Mouse (Mus musculus): Measurements from ENCODE around the gene Stx12. TPM values are rescaled to one million over a fixed set of nuclear protein-coding genes. Genes with fewer than 3 reads are reported as not detected.
A peak's percentile ranks its signal among the peaks of the same experiment; 100 is the strongest.

The Stx12 gene
- polyA plus RNA-seq, 1 experiment from 2014 or later: 66.0 TPM

GRCm38 (mm10) chr4:132842970-132843704, 41.2 kb downstream of the Stx12 start, which contains the start of gene Ppp1r8:
Gene Ppp1r8 (minus strand): TSS chr4:132843169.
- Histone ChIP-seq H3K27me3 (ENCODE audit: control insufficient read depth, insufficient read depth, low read length) (no peaks in the 10 kb centered on the region), H3K36me3 (ENCODE audit: control insufficient read depth, insufficient read depth, low read length) (peaks cover 22% of the 10 kb centered on the region), H3K9ac (replicated peaks; ENCODE audit: low read depth, low read length) (peak within 1 kb of the TSS; percentile 89), H3K27ac (ENCODE audit: low read length) (peak within 1 kb of the TSS; percentile 75), H3K4me1 (ENCODE audit: control insufficient read depth, insufficient read depth, low read length) (peaks cover 6% of the 10 kb centered on the region; the same call in 1 of the 2 replicates), H3K4me3 (ENCODE audit: low read depth, low read length) (peak within 1 kb of the TSS; percentile 93), H3K9me3 (ENCODE audit: control insufficient read depth, low read depth, low read length) (no peaks in the 10 kb centered on the region), H3K4me2 (replicated peaks; ENCODE audit: low read depth, low read length) (peak within 1 kb of the TSS; percentile 71)
- WGBS: under 1% methylated on average over 40 of the region's 40 CpGs
- peak; percentile 99 for ATAC-seq (ENCODE audit: insufficient number of reproducible peaks, insufficient read depth, low FRiP score, low read depth)

- peak overlapping the region; percentile 93 for H3K4me3 ChIP-seq (ENCODE audit: low read depth, low read length)
- under 1% methylated on average over 30 of the region's 30 CpGs for WGBS
- H3K4me2 ChIP-seq (replicated peaks; ENCODE audit: low read depth, low read length): peak overlapping the region; percentile 71
- H3K9ac ChIP-seq (replicated peaks; ENCODE audit: low read depth, low read length): peak overlapping the region; percentile 89
- no peaks in the 10 kb centered on the region for H3K9me3 ChIP-seq (ENCODE audit: control insufficient read depth, low read depth, low read length)
- no peaks in the 10 kb centered on the region for H3K27me3 ChIP-seq (ENCODE audit: control insufficient read depth, insufficient read depth, low read length)
- no peak for ATAC-seq (ENCODE audit: insufficient number of reproducible peaks, insufficient read depth, low FRiP score, low read depth)
- peak overlapping the region; percentile 75; the same call in 1 of the 2 replicates for H3K27ac ChIP-seq (ENCODE audit: low read length)
- peaks cover 29% of the 10 kb centered on the region for H3K36me3 ChIP-seq (ENCODE audit: control insufficient read depth, insufficient read depth, low read length)
- peaks cover 6% of the 10 kb centered on the region; the same call in 1 of the 2 replicates for H3K4me1 ChIP-seq (ENCODE audit: control insufficient read depth, insufficient read depth, low read length)
Observed at GRCm38 (mm10) chr4:132842281-132842906, 41.9 kb downstream of the Stx12 start.

GRCm38 (mm10) chr4:132841493-132841892, 42.8 kb downstream of the Stx12 start:
- H3K4me2 ChIP-seq (replicated peaks; ENCODE audit: low read depth, low read length): peak overlapping the region; percentile 71
- H3K27ac ChIP-seq (ENCODE audit: low read length): no peak overlapping the region
- H3K4me3 ChIP-seq (ENCODE audit: low read depth, low read length): peak overlapping the region; percentile 93
- H3K27me3 ChIP-seq (ENCODE audit: control insufficient read depth, insufficient read depth, low read length): no peaks in the 10 kb centered on the region
- no peak for ATAC-seq (ENCODE audit: insufficient number of reproducible peaks, insufficient read depth, low FRiP score, low read depth)
- no peaks in the 10 kb centered on the region for H3K9me3 ChIP-seq (ENCODE audit: control insufficient read depth, low read depth, low read length)
- peaks cover 6% of the 10 kb centered on the region; the same call in 1 of the 2 replicates for H3K4me1 ChIP-seq (ENCODE audit: control insufficient read depth, insufficient read depth, low read length)
- 76% methylated on average over 3 of the region's 3 CpGs for WGBS
- H3K36me3 ChIP-seq (ENCODE audit: control insufficient read depth, insufficient read depth, low read length): peaks cover 34% of the 10 kb centered on the region
- H3K9ac ChIP-seq (replicated peaks; ENCODE audit: low read depth, low read length): peak overlapping the region; percentile 89

- no peaks in the 10 kb centered on the region for H3K4me1 ChIP-seq (ENCODE audit: control insufficient read depth, insufficient read depth, low read length)
- H3K4me2 ChIP-seq (replicated peaks; ENCODE audit: low read depth, low read length): no peak overlapping the region
- WGBS: 60% methylated on average over 8 of the region's 8 CpGs
- no peaks in the 10 kb centered on the region for H3K27me3 ChIP-seq (ENCODE audit: control insufficient read depth, insufficient read depth, low read length)
- H3K27ac ChIP-seq (ENCODE audit: low read length): no peak overlapping the region
- H3K4me3 ChIP-seq (ENCODE audit: low read depth, low read length): no peak overlapping the region
- H3K9ac ChIP-seq (replicated peaks; ENCODE audit: low read depth, low read length): no peak overlapping the region
- H3K36me3 ChIP-seq (ENCODE audit: control insufficient read depth, insufficient read depth, low read length): peaks cover 27% of the 10 kb centered on the region
- H3K9me3 ChIP-seq (ENCODE audit: control insufficient read depth, low read depth, low read length): no peaks in the 10 kb centered on the region
- ATAC-seq (ENCODE audit: insufficient number of reproducible peaks, insufficient read depth, low FRiP score, low read depth): peak; percentile 37; the same call in 1 of the 2 replicates
Observed at GRCm38 (mm10) chr4:132823614-132824366, 60.5 kb downstream of the Stx12 start.

- H3K27ac ChIP-seq (ENCODE audit: low read length): no peak overlapping the region
- no peak overlapping the region for H3K4me3 ChIP-seq (ENCODE audit: low read depth, low read length)
- H3K9me3 ChIP-seq (ENCODE audit: control insufficient read depth, low read depth, low read length): no peaks in the 10 kb centered on the region
- no peak overlapping the region for H3K4me2 ChIP-seq (replicated peaks; ENCODE audit: low read depth, low read length)
- H3K9ac ChIP-seq (replicated peaks; ENCODE audit: low read depth, low read length): no peak overlapping the region
- ATAC-seq (ENCODE audit: insufficient number of reproducible peaks, insufficient read depth, low FRiP score, low read depth): no peak
- 49% methylated on average over 2 of the region's 2 CpGs for WGBS
- H3K36me3 ChIP-seq (ENCODE audit: control insufficient read depth, insufficient read depth, low read length): no peaks in the 10 kb centered on the region
- no peaks in the 10 kb centered on the region for H3K27me3 ChIP-seq (ENCODE audit: control insufficient read depth, insufficient read depth, low read length)
- H3K4me1 ChIP-seq (ENCODE audit: control insufficient read depth, insufficient read depth, low read length): no peaks in the 10 kb centered on the region
Observed at GRCm38 (mm10) chr4:132818442-132818841, 65.9 kb downstream of the Stx12 start.

- Histone ChIP-seq H3K27me3 (ENCODE audit: control insufficient read depth, insufficient read depth, low read length) (no peaks in the 10 kb centered on the region), H3K27ac (ENCODE audit: low read length) (no peak overlapping the region), H3K9ac (replicated peaks; ENCODE audit: low read depth, low read length) (no peak overlapping the region), H3K36me3 (ENCODE audit: control insufficient read depth, insufficient read depth, low read length) (no peaks in the 10 kb centered on the region), H3K9me3 (ENCODE audit: control insufficient read depth, low read depth, low read length) (no peaks in the 10 kb centered on the region), H3K4me1 (ENCODE audit: control insufficient read depth, insufficient read depth, low read length) (no peaks in the 10 kb centered on the region), H3K4me3 (ENCODE audit: low read depth, low read length) (no peak overlapping the region), H3K4me2 (replicated peaks; ENCODE audit: low read depth, low read length) (no peak overlapping the region)
- 61% methylated on average over 2 of the region's 2 CpGs for WGBS
- no peak for ATAC-seq (ENCODE audit: insufficient number of reproducible peaks, insufficient read depth, low FRiP score, low read depth)
Observed at GRCm38 (mm10) chr4:132816855-132817254, 67.5 kb downstream of the Stx12 start.

- Histone ChIP-seq H3K4me2 (replicated peaks; ENCODE audit: low read depth, low read length) (no peak overlapping the region), H3K4me1 (ENCODE audit: control insufficient read depth, insufficient read depth, low read length) (no peaks in the 10 kb centered on the region), H3K9me3 (ENCODE audit: control insufficient read depth, low read depth, low read length) (no peaks in the 10 kb centered on the region), H3K9ac (replicated peaks; ENCODE audit: low read depth, low read length) (no peak overlapping the region), H3K36me3 (ENCODE audit: control insufficient read depth, insufficient read depth, low read length) (no peaks in the 10 kb centered on the region), H3K27ac (ENCODE audit: low read length) (no peak overlapping the region), H3K4me3 (ENCODE audit: low read depth, low read length) (no peak overlapping the region), H3K27me3 (ENCODE audit: control insufficient read depth, insufficient read depth, low read length) (no peaks in the 10 kb centered on the region)
- no peak for ATAC-seq (ENCODE audit: insufficient number of reproducible peaks, insufficient read depth, low FRiP score, low read depth)
- WGBS: 83% methylated on average over 7 of the region's 7 CpGs
Observed at GRCm38 (mm10) chr4:132816404-132816803, 67.9 kb downstream of the Stx12 start.

GRCm38 (mm10) chr4:132809621-132810020, 74.7 kb downstream of the Stx12 start:
- H3K9ac ChIP-seq (replicated peaks; ENCODE audit: low read depth, low read length): no peak overlapping the region
- H3K27me3 ChIP-seq (ENCODE audit: control insufficient read depth, insufficient read depth, low read length): no peaks in the 10 kb centered on the region
- peaks cover 8% of the 10 kb centered on the region; the same call in 1 of the 2 replicates for H3K9me3 ChIP-seq (ENCODE audit: control insufficient read depth, low read depth, low read length)
- no peak overlapping the region for H3K4me2 ChIP-seq (replicated peaks; ENCODE audit: low read depth, low read length)
- H3K27ac ChIP-seq (ENCODE audit: low read length): no peak overlapping the region
- ATAC-seq (ENCODE audit: insufficient number of reproducible peaks, insufficient read depth, low FRiP score, low read depth): no peak
- H3K4me3 ChIP-seq (ENCODE audit: low read depth, low read length): no peak overlapping the region
- 0 out of 2 replicates have a peak, but pooled peaks cover 3% of the 10 kb centered on the region for H3K4me1 ChIP-seq (ENCODE audit: control insufficient read depth, insufficient read depth, low read length)
- WGBS: 75% methylated on average over 5 of the region's 5 CpGs
- H3K36me3 ChIP-seq (ENCODE audit: control insufficient read depth, insufficient read depth, low read length): no peaks in the 10 kb centered on the region

All from stomach, embryonic 14.5 days (tissue).